Mouse (Mus musculus): ENCODE results near the gene Ifi207.

GRCm38 (mm10) chr1:173694270-173694669 is 47.3 kb downstream of the Ifi207 start:
- no peak for TF ChIP-seq TCF12 (IDR thresholded peaks at IDR 0.05; ENCODE audit: low read depth, low read length)
- TF ChIP-seq ZC3H11A (IDR thresholded peaks at IDR 0.05; ENCODE audit: low read depth, low read length): no peak
- TF ChIP-seq CHD1 (IDR thresholded peaks at IDR 0.05; ENCODE audit: low read depth, low read length): no peak
- no peak for TF ChIP-seq ZNF384 (IDR thresholded peaks at IDR 0.05; ENCODE audit: low read depth, low read length)
- TF ChIP-seq POLR2A (IDR thresholded peaks at IDR 0.05; ENCODE audit: control insufficient read depth in 1 of 2, insufficient read depth in 1 of 2, low read depth in 1 of 2, low read length in 2 of 2, poor library complexity in 1 of 2): no peak
- TF ChIP-seq USF2 (IDR thresholded peaks at IDR 0.05; ENCODE audit: borderline replicate concordance in 1 of 2, insufficient read depth in 1 of 2, low read depth in 1 of 2, low read length in 2 of 2): no peak
- TF ChIP-seq EP300 (IDR thresholded peaks at IDR 0.05; ENCODE audit: low read depth in 1 of 2, low read length in 2 of 2): no peak
- TF ChIP-seq GABPA (IDR thresholded peaks at IDR 0.05; ENCODE audit: low read depth, low read length): no peak
- no peak for TF ChIP-seq CTCF (IDR thresholded peaks at IDR 0.05 in 2 of 3, conservative IDR thresholded peaks at IDR 0.05 in 1 of 3; ENCODE audit: control insufficient read depth in 1 of 3, insufficient read depth in 1 of 3, low read depth in 2 of 3, low read length in 3 of 3, poor library complexity in 1 of 3, severe bottlenecking in 1 of 3)
- no peak for TF ChIP-seq KAT2A (conservative IDR thresholded peaks at IDR 0.05; ENCODE audit: low read depth, low read length)
- TF ChIP-seq MEF2A (IDR thresholded peaks at IDR 0.05; ENCODE audit: extremely low read depth, insufficient replicate concordance, low read depth, low read length, poor library complexity, severe bottlenecking): no peak
